Mouse (Mus musculus) ES-E14 (cell line): ENCODE results near the gene Peli1. TPM values are rescaled to one million over a fixed set of nuclear protein-coding genes. Genes with fewer than 3 reads are reported as not detected.

Experiments used
- DNase-seq: peaks from one replicate; pipeline ENCODE4 v3.0.0-alpha.2; 2013; ENCODE audit warnings: low read depth, low spot score
- H3K27ac ChIP-seq: 2 replicates; pipeline ENCODE4 v1.5.1; 2012; ENCODE audit warnings: low read depth, mild to moderate bottlenecking, low read length, moderate library complexity, mixed read lengths; ENCODE audit not compliant: poor library complexity, insufficient read depth, severe bottlenecking
- H3K36me3 ChIP-seq: 2 replicates; pipeline ENCODE4 v1.6.1; 2012; ENCODE audit warnings: mild to moderate bottlenecking, low read length, moderate library complexity, mixed read lengths; ENCODE audit not compliant: control insufficient read depth, poor library complexity, insufficient read depth, severe bottlenecking
- H3K4me1 ChIP-seq, 2 experiments: fragments of 150-350 bp in 1 of 2; sonication (generic) in 1 of 2; 2 replicates each; pipeline ENCODE4 v1.6.1; 2012; ENCODE audit warnings: low read length in 2 of 2, mild to moderate bottlenecking in 1 of 2, mixed read lengths in 1 of 2; ENCODE audit not compliant: control insufficient read depth in 2 of 2, insufficient read depth in 2 of 2, poor library complexity in 1 of 2
- H3K4me3 ChIP-seq, 2 experiments: fragments of 150-350 bp in 1 of 2; sonication (generic) in 1 of 2; 2 replicates each; pipeline ENCODE4 v1.5.1; 2012; ENCODE audit warnings: low read length in 2 of 2, low read depth in 1 of 2, mild to moderate bottlenecking in 1 of 2, mixed read lengths in 1 of 2; ENCODE audit not compliant: insufficient read depth in 1 of 2, poor library complexity in 1 of 2, severe bottlenecking in 1 of 2
- H3K9ac ChIP-seq: 2 replicates; pipeline ENCODE4 v1.6.1; 2012; ENCODE audit warnings: low read depth, mild to moderate bottlenecking, low read length, mixed read lengths; ENCODE audit not compliant: poor library complexity, insufficient read depth, severe bottlenecking
- H3K9me3 ChIP-seq: fragments of 150-350 bp; sonication (generic); 2 replicates; pipeline ENCODE4 v1.6.1; 2012; ENCODE audit warnings: low read depth, mild to moderate bottlenecking, low read length; ENCODE audit not compliant: control insufficient read depth, insufficient read depth
- CHD2 ChIP-seq: IDR thresholded peaks from 2 replicates; pipeline ENCODE4 v1.6.1; 2014; ENCODE audit warnings: mild to moderate bottlenecking, low read depth, low read length, inconsistent platforms
- HCFC1 ChIP-seq: IDR thresholded peaks from 2 replicates; pipeline ENCODE4 v1.6.1; 2012; ENCODE audit warnings: low read length, inconsistent platforms, borderline replicate concordance; ENCODE audit not compliant: insufficient read depth
- MAFK ChIP-seq: IDR thresholded peaks from 2 replicates; pipeline ENCODE4 v1.6.1; 2014; ENCODE audit warnings: mild to moderate bottlenecking, low read depth, low read length, inconsistent platforms; ENCODE audit not compliant: insufficient read depth
- ZC3H11A ChIP-seq: IDR thresholded peaks from 2 replicates; pipeline ENCODE4 v1.6.1; 2012; ENCODE audit warnings: low read depth, mild to moderate bottlenecking, inconsistent platforms, low read length, borderline replicate concordance
- ZNF384 ChIP-seq: IDR thresholded peaks from 2 replicates; pipeline ENCODE4 v1.6.1; 2012; ENCODE audit warnings: low read depth, low read length, inconsistent platforms
- in situ Hi-C, 2 experiments: fragments of 600-800 bp; cut with MboI; formaldehyde crosslinking; loops; one replicate each; pipeline ENCODE4 v1.15.1; 2025; ENCODE audit warnings: low sequenced_read_pairs in 2 of 2, inconsistent platforms in 1 of 2; ENCODE audit not compliant: unreplicated experiment in 2 of 2
- total RNA-seq: library from RNA; depleted of rRNA; stranded (reverse); fragments of 300-350 nt; gene quantifications from 2 replicates; pipeline ENCODE4 v1.2.3, GENCODE M21; 2012

The Peli1 gene
- total RNA-seq, 1 experiment: 17.3 TPM

DNA sequence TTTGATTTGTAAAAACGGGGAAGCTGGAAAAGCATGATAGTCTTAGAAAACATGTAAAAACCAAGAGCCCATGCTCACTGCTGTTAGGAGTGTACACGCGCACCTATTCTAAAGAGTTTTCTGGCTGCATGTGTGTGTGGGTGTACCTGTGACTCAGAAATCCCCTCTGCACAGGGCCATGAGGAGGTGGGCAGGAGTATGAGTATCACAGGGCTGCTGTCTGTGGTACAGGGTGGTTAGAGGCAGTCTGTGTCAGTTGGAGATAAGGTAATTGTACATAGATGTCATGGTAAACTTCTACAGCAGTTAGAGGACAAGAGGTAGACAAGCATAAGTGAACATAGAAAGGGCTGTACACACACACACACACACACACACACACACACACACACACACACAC lies 81.2 kb downstream of the Peli1 start:
- no peak overlapping the region for H3K27ac ChIP-seq
- H3K4me1 ChIP-seq: peaks cover 8 to 9% of the 10 kb centered on the region in 2 experiments
- H3K9me3 ChIP-seq: no peaks in the 10 kb centered on the region
- TF ChIP-seq ZC3H11A: no peak
- TF ChIP-seq CHD2: no peak
- TF ChIP-seq MAFK: no peak
- TF ChIP-seq ZNF384: no peak
- no peak for TF ChIP-seq HCFC1
- H3K36me3 ChIP-seq: no peaks in the 10 kb centered on the region
- DNase-seq: no peak
- no peak overlapping the region for H3K9ac ChIP-seq
- in situ Hi-C loops: no loop called here
- H3K4me3 ChIP-seq: no peak overlapping the region

DNA sequence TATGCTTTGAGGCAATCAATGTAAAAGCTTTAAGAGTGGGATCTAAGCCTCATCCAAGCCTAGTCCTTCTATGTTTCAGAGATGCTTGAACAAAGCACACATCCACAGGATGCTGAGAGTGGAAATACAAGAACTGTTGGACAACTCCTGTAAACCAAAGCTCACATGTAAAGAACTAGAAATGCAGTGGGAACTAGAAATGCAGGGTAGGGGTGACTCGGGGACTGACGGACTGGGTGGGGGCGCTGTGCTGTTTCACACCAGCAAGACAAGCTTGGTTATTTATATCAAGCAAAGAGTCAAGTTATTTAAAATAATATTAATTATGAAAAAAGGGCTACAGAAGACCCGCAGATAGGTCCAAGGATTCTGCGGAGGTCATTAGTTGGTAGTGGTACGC lies 82.8 kb downstream of the Peli1 start:
- in situ Hi-C loops: no loop called here
- Histone ChIP-seq H3K9ac (no peak overlapping the region), H3K4me1 (peaks cover 5% of the 10 kb centered on the region in 2 experiments), H3K9me3 (no peaks in the 10 kb centered on the region), H3K36me3 (no peaks in the 10 kb centered on the region), H3K27ac (no peak overlapping the region), H3K4me3 (no peak overlapping the region)
- TF ChIP-seq ZNF384: no peak
- no peak for TF ChIP-seq ZC3H11A
- TF ChIP-seq CHD2: no peak
- TF ChIP-seq MAFK: no peak
- no peak for TF ChIP-seq HCFC1
- DNase-seq: no peak

DNA sequence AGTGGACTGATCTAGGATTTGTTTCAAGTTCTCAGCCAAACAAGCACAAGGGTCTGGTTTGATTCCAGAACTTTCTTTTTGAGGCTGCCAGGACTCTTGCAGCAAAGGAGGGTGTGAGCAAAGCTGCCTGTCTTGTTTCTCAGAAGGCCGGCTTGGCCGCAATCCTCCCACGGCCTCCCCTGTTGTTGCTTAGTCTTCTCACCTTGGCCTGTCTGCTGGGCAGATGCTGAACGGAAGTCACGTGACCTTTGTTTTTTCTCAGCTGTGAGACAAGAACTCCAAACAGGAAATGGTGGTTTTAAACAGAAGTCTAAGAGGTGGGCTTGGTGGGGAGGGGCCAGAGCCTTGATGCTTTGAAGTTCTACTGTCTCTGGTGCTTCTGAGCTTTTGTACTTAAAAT lies 83.3 kb downstream of the Peli1 start:
- no peak overlapping the region for H3K9ac ChIP-seq
- peak; percentile 83 for DNase-seq
- no peaks in the 10 kb centered on the region for H3K36me3 ChIP-seq
- no peak overlapping the region for H3K27ac ChIP-seq
- no peaks in the 10 kb centered on the region for H3K9me3 ChIP-seq
- in situ Hi-C loops: no loop called here
- H3K4me3 ChIP-seq: no peak overlapping the region
- no peak for TF ChIP-seq HCFC1
- TF ChIP-seq CHD2: no peak
- no peak for TF ChIP-seq ZC3H11A
- no peak for TF ChIP-seq MAFK
- TF ChIP-seq ZNF384: no peak
- peaks cover 3 to 4% of the 10 kb centered on the region in 2 experiments; a peak in 2 of 4 replicates for H3K4me1 ChIP-seq

DNA sequence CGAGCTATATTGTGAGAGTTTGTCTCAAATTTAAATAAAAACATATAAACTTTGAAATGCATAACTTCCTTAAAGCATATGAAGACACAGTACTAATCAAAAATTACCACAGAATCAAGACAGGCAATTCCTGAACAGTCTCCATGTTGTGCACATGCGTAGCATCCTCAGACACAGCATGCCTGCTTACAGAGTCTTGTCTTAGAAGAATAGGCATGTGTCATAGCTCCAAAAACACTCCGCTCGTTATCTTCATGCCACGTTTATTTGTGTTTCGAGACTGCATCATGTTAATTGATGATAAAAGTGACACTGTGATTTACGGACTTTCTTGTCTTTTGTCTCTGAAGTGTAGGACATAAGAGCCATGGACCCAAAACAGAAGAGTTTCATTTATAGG lies 84.0 kb downstream of the Peli1 start:
- Histone ChIP-seq H3K27ac (no peak overlapping the region), H3K36me3 (no peaks in the 10 kb centered on the region), H3K4me3 (no peak overlapping the region), H3K9ac (no peak overlapping the region), H3K4me1 (peaks cover 3 to 4% of the 10 kb centered on the region in 2 experiments; a peak in 2 of 4 replicates), H3K9me3 (no peaks in the 10 kb centered on the region)
- no peak for DNase-seq
- in situ Hi-C loops: no loop called here
- TF ChIP-seq HCFC1: no peak
- TF ChIP-seq ZNF384: no peak
- TF ChIP-seq CHD2: no peak
- TF ChIP-seq ZC3H11A: no peak
- TF ChIP-seq MAFK: no peak

DNA sequence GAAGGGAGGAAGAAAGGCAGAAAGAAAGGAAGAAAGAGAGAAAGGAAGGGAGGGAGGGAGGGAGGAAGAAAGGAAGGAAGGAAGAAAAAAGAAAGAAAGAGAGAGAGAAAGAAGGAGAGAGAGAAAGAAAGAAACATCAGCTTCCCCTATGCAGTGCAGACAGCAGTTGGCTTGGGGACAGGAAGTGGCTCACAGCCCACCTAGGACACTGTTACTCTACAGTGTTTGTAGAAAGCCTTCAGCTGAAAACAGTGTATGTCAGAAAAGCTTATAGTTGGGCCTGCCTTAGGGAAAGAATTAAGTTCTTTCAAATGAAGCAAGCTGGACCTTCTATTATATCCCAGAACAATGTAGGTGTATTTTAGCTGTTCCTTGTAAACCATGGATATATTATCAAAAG lies 85.4 kb downstream of the Peli1 start:
- Histone ChIP-seq H3K4me1 (0 out of 4 replicates have a peak, but pooled peaks cover 0 to 3% of the 10 kb centered on the region in 2 experiments), H3K27ac (no peak overlapping the region), H3K9me3 (no peaks in the 10 kb centered on the region), H3K9ac (no peak overlapping the region), H3K36me3 (no peaks in the 10 kb centered on the region), H3K4me3 (no peak overlapping the region)
- DNase-seq: no peak
- in situ Hi-C loops: no loop called here
- no peak for TF ChIP-seq HCFC1
- no peak for TF ChIP-seq ZNF384
- no peak for TF ChIP-seq ZC3H11A
- no peak for TF ChIP-seq CHD2
- no peak for TF ChIP-seq MAFK
